Mouse (Mus musculus): ENCODE results near the gene Hspa1a. TPM values are rescaled to one million over a fixed set of nuclear protein-coding genes. Genes with fewer than 3 reads are reported as not detected.
"Not testable (repeated sequence)": the region's sequence is repeated elsewhere in the genome, so short reads cannot be mapped to it uniquely, and the experiment has no call there.

The Hspa1a gene
- total RNA-seq, 2 experiments from 2014 or later, result 24.3 to 27.8 TPM

DNA sequence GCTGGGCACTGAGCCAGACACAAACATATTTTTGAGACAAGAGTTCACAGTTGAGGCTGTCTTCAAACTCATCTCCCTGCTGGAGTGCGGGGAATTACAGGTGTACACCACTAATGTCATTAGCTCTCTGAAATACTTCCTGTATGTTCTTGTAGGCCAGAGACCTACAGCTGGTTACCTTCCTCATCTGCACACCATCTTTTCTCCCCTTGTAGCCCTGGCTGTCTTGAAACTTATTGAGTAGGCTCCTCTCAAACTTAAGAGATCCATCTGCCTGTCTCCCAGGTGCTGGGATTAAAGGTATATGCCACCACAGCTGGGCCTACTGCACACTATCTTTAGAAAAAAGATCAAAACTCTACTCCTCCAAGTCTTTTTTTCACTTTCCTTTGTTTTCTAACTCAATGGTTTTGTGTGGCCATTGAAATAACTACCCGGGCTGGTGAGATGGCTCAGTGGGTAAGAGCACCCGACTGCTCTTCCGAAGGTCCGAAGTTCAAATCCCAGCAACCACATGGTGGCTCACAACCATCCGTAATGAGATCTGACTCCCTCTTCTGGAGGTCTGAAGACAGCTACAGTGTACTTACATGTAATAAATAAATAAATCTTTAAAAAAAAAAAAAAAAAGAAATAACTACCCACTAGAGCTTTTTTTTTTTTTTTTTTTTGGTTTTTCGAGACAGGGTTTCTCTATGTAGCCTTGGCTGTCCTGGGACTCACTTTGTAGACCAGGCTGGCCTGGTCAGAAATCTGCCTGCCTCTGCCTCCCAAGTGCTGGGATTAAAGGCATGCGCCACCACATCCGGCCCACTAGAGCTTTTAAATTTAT is 23.0 kb downstream of the Hspa1a start:
- not testable (repeated sequence) for DNase-seq (ENCODE audit: low spot score in 2 of 2)

- DNase-seq (ENCODE audit: low spot score in 2 of 2), result no peak
Observed at GRCm38 (mm10) chr17:34947606-34948005, 24.4 kb downstream of the Hspa1a start.

GRCm38 (mm10) chr17:34946486-34947140 is 25.3 kb downstream of the Hspa1a start:
- DNase-seq (ENCODE audit: low spot score in 2 of 2), result no peak

DNA sequence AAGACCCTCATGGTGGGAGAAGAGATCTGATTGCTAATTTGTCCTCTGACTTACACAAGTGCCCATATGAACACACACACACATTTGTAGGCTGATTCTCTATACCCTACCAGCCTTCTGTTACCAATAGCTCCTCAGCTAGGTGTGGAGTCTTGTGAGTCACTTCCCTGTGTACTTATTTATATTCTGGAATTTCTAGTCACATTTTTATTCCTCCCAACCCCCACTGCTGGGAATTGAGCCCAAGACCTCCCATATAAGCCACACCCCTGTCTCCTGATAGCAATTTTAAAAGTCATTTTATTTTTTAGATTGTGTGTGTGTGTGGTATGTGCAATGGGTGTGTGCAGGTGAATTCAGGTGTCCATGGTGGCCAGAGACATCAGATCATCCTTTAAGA is 27.6 kb downstream of the Hspa1a start:
- no peak for DNase-seq (ENCODE audit: low spot score in 2 of 2)

GRCm38 (mm10) chr17:34943128-34943815 is 28.7 kb downstream of the Hspa1a start:
- peak in 1 of 2 experiments; percentile 45 for DNase-seq (ENCODE audit: low spot score in 2 of 2)

DNA sequence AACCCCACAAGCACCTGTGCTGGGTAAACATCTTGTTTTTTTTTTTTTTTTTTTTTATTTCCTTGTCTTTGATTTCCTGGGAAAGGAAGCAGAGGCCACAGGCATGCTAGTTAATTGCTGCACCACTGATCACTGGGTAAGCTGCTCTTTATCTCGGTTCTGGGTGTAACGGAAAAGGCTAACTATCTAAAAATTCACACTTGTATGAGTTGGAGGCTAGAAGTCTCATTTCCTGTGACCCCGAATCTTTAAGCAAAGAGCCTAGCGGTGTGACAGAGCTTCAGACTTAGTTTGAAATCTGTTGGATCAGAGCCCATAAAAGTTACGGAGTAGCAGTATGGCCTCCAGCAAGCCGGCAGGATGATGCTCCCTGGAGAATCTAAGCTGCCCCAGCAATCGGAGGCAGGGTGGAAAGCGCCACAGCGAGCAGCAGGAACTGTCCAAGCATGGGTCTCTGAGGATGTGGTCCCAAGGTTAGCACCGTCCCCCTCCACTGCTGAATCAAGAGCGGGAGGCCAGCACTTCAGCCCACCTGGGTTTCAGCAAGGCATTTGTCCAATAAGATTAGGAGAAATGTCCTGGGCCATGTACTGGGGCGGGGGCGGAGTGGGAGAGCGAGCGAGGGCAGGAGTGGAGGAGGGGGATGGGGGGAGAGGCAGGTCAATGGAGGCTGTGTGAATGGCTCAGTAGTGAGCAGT is 30.5 kb downstream of the Hspa1a start:
- no peak for DNase-seq (ENCODE audit: low spot score in 2 of 2)

GRCm38 (mm10) chr17:34937960-34938505 is 33.9 kb downstream of the Hspa1a start:
- DNase-seq (ENCODE audit: low spot score in 2 of 2), result no peak

GRCm38 (mm10) chr17:34934830-34935229 is 37.1 kb downstream of the Hspa1a start:
- DNase-seq (ENCODE audit: low spot score in 2 of 2), result no peak

DNA sequence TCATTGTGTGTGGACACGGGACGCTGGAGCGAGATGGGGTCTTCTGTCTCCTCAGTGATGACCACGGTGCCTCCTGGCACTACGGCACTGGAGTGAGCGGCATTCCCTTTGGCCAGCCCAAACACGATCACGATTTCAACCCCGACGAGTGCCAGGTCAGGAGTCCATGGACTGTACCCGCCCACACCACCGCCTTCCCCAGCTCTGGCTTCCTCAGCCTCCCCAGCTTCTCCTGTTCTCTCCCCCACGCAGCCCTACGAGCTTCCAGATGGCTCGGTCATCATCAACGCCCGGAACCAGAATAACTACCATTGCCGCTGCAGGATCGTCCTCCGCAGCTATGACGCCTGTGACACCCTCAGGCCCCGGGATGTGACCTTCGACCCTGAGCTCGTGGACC is 37.9 kb downstream of the Hspa1a start:
- DNase-seq (ENCODE audit: low spot score in 2 of 2), result peak in 1 of 2 experiments; percentile 31

DNA sequence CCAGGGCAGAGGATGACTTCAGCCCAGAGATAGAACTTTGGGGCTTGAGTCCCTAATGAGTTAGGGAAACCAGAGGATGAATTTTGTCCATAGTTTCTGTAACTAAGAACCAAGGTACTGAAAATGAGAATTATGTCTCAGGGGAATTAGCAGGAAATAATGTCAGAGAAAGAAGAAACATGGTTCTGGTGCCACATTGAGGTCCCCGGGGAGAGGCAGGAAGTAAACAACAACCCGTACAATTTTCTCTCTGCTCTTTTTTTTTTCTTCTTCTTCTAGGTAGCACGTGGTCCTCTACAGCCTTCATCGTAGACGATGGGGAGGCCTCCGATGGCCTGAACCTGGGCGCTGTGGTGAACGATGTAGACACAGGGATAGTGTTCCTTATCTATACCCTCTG is 39.7 kb downstream of the Hspa1a start:
- no peak for DNase-seq (ENCODE audit: low spot score in 2 of 2)

DNA sequence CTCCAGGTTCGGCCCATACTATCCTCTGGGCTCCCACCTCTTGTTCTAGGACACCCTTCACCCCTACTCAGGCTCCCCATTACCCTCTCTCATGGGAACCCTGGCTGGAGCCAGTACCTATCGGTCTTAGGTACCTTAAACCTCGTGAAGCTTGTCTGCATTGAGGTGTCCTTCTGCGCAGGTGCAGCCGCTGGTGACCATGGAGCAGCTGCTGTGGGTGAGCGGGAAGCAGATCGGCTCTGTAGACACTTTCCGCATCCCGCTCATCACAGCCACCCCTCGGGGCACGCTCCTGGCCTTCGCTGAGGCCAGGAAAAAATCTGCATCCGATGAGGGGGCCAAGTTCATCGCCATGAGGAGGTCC is 40.2 kb downstream of the Hspa1a start:
- peak in 1 of 2 experiments; percentile 30 for DNase-seq (ENCODE audit: low spot score in 2 of 2)

- peak; percentile 97 to 99 for DNase-seq (ENCODE audit: low spot score in 2 of 2)
Observed at GRCm38 (mm10) chr17:34931061-34931734, 40.8 kb downstream of the Hspa1a start, which contains the start of gene Neu1. Gene Neu1, plus strand, starts transcription at chr17:34931253.

DNA sequence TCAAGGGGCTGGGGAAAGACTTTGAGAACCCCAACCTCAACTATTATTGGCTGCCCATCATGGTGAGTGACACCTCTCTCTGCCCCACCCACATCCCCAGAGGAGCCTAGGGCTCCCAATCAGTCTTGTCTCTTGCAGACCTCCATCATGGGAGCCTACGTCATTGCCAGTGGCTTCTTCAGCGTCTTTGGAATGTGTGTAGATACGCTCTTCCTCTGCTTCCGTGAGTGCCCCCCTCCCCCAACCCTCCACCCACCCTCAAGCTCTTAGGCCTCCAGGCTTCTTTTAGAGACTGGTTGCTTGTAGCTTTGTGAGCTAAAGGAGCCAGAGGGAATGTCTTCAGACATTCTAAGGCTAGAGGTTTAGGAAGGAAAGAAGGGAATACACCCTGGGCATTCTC is 43.1 kb downstream of the Hspa1a start:
- no peak for DNase-seq (ENCODE audit: low spot score in 2 of 2)

DNA sequence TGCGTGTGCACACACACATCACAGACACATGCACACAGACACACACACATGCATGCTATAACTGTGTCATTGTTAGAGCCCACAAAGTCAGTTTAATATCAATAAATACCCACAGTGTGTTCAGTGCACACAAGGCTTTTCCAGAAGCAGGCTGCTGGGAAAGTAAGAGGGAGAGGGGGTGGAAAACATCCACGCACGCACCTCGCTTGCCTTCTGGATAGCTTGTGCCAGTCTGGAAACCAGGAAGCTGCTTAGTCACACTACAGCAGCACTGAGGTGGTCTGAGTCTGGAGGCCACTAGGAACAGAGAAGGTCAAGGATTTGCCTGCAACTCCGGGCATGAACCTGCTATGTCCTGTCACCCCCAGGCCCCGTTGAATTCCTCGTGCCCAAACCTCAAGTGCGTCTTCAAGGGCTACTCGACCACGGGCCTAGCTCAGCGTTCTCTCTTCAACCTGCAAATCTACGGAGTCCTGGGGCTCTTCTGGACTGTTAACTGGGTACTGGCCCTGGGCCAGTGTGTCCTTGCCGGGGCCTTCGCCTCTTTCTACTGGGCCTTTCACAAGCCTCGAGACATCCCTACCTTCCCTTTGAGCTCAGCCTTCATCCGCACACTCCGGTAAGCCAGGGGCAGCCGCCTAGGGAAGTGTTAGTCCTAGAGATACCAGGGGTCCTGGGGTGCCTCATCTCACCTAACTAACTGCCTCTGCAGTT is 44.5 kb downstream of the Hspa1a start:
- DNase-seq (ENCODE audit: low spot score in 2 of 2), result peak in 1 of 2 experiments; percentile 39

GRCm38 (mm10) chr17:34924258-34924657 is 47.7 kb downstream of the Hspa1a start:
- no peak for DNase-seq (ENCODE audit: low spot score in 2 of 2)

- no peak for DNase-seq (ENCODE audit: low spot score in 2 of 2)
Observed at GRCm38 (mm10) chr17:34922939-34923338, 49.0 kb downstream of the Hspa1a start.

All from layer of hippocampus, adult 18-20 months (tissue).